Mouse (Mus musculus): ENCODE data around the gene Btbd18.

- TF ChIP-seq GATA1 (IDR thresholded peaks at IDR 0.05; ENCODE audit: low read length) (no peak), TAL1 (IDR thresholded peaks at IDR 0.05; ENCODE audit: low read length) (no peak)
Measured at GRCm38 (mm10) chr2:84634006-84634405, 24.9 kb upstream of the Btbd18 start.
